Mouse (Mus musculus) kidney, adult 8-10 months (tissue): ENCODE data around the gene Olfr330.
"Not testable (repeated sequence)": the region's sequence is repeated elsewhere in the genome, so short reads cannot be mapped to it uniquely, and the experiment has no call there.

ENCODE experiments used
- DNase-seq, 2 experiments: peaks; one replicate each; pipeline ENCODE4 v3.0.0; 2022

Gene Olfr330

GRCm38 (mm10) chr11:58534736-58535135 lies at the start of gene Olfr330:
Gene Olfr330, minus strand, starts transcription at chr11:58534836.
- not testable (repeated sequence) for DNase-seq

GRCm38 (mm10) chr11:58578636-58579035 lies 44.0 kb upstream of the Olfr330 start:
- DNase-seq, result no peak

GRCm38 (mm10) chr11:58577430-58577829 lies 42.8 kb upstream of the Olfr330 start, which contains the start of gene Olfr325:
Gene Olfr325, plus strand, starts transcription at chr11:58577730.
- DNase-seq, result no peak

GRCm38 (mm10) chr11:58570405-58570804 lies 35.8 kb upstream of the Olfr330 start, which contains the start of gene Olfr224:
Gene Olfr224, minus strand, starts transcription at chr11:58570553.
- DNase-seq, result no peak

- DNase-seq, result no peak
Observed at GRCm38 (mm10) chr11:58555536-58555935, 20.9 kb upstream of the Olfr330 start, which contains the start of gene Olfr328. Gene Olfr328, minus strand, starts transcription at chr11:58555636.

- no peak for DNase-seq
Observed at GRCm38 (mm10) chr11:58546322-58546721, 11.7 kb upstream of the Olfr330 start, which contains the start of gene Olfr329-ps. Gene Olfr329-ps, minus strand, starts transcription at chr11:58546422.

GRCm38 (mm10) chr11:58519756-58520155 lies 14.9 kb downstream of the Olfr330 start:
- DNase-seq, result peak; percentile 6 to 12

GRCm38 (mm10) chr11:58518916-58519315 lies 15.7 kb downstream of the Olfr330 start:
- DNase-seq, result peak; percentile 36 to 46

- DNase-seq, result not testable (repeated sequence)
Observed at GRCm38 (mm10) chr11:58509058-58509457, 25.6 kb downstream of the Olfr330 start.

GRCm38 (mm10) chr11:58502472-58502871 lies 32.2 kb downstream of the Olfr330 start, which contains the start of gene Olfr331:
Gene Olfr331, minus strand, starts transcription at chr11:58502572.
- not testable (repeated sequence) for DNase-seq

- DNase-seq, result no peak
Observed at GRCm38 (mm10) chr11:58499290-58499689, 35.3 kb downstream of the Olfr330 start.

- DNase-seq, result no peak
Observed at GRCm38 (mm10) chr11:58498761-58499160, 35.9 kb downstream of the Olfr330 start.

GRCm38 (mm10) chr11:58492455-58492854 lies 42.2 kb downstream of the Olfr330 start, which contains the start of gene Olfr332:
Gene Olfr332, minus strand, starts transcription at chr11:58492555.
- no peak for DNase-seq
